In the genomic region with DNA sequence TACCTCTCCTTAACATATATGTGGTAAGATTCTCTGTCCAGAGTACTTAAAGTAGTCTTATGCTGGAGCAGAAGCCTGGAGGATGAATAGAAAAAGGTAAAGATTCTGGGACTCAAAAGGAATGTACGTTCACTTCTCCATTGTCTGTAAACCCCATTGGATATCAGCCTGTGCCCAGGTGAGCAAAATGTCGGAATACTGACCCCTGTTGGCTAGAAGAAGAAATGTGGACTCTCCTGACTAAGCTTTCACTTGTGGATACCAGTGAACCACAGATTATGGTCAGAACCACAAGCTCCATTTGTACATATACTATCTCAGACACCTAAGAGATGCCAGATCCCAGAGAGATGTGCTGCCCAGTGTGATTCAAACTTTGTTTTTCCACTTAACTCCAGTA, we compare ENCODE assay signal across 10 mouse cellular contexts.
DNase-seq lines count a peak whose midpoint lies in the region; ATAC-seq and TF ChIP-seq lines count a peak whose summit lies in the region.
"Had no signal": no experiment of that assay in that cellular context is flagged by ENCODE, and none has a peak within 500 bp of the region (broad histone marks: within the 10 kb centered on the region; RNA-seq: fewer than 3 reads in every experiment).

No protein-coding gene starts in this region.

- no peak for ATAC-seq in stomach, postnatal 0 days (ENCODE audit: low FRiP score, low TSS enrichment)

- H3K4me3 ChIP-seq in heart, embryonic 10.5 days, result no peak overlapping the region
- no peak overlapping the region for H3K4me3 ChIP-seq in stomach, postnatal 0 days (ENCODE audit: low read depth, low read length)
- H3K4me3 ChIP-seq: heart, embryonic 15.5 days had no signal

- WGBS in heart, embryonic 10.5 days, result 25% methylated on average over 2 of the region's 2 CpGs
- 15% methylated on average over 2 of the region's 2 CpGs for WGBS in stomach, postnatal 0 days

- DNase-seq in heart, adult 9 months (ENCODE audit: low spot score in 2 of 2), result peak; percentile 10 to 21
- DNase-seq in heart, embryonic 10.5 days (ENCODE audit: low spot score), result no peak
- DNase-seq in thymus, postnatal 14 days, result peak; percentile 5
- DNase-seq in thymus, postnatal 4 days, result no peak
- peak; percentile 40 for DNase-seq in embryo, embryonic 10 days (ENCODE audit: low spot score)
- no peak for DNase-seq in stomach, postnatal 0 days (ENCODE audit: low spot score)
- no peak for DNase-seq in urinary bladder, adult 18-20 months (ENCODE audit: low spot score in 2 of 2)
- DNase-seq in ovary, postnatal 36 days (ENCODE audit: low spot score), result no peak

- no peaks in the 10 kb centered on the region for H3K4me1 ChIP-seq in heart, embryonic 10.5 days
- H3K4me1 ChIP-seq in stomach, postnatal 0 days (replicated peaks; ENCODE audit: control insufficient read depth, insufficient read depth), result no peaks in the 10 kb centered on the region
- H3K4me1 ChIP-seq: heart, embryonic 15.5 days had no signal

- no peak overlapping the region for H3K4me2 ChIP-seq in stomach, postnatal 0 days (replicated peaks; ENCODE audit: low read depth)
- H3K4me2 ChIP-seq: heart, embryonic 15.5 days had no signal

- no peaks in the 10 kb centered on the region for H3K27me3 ChIP-seq in heart, embryonic 10.5 days (ENCODE audit: insufficient read depth, poor library complexity, severe bottlenecking)
- H3K27me3 ChIP-seq in stomach, postnatal 0 days (ENCODE audit: control insufficient read depth, insufficient read depth, low read length), result no peaks in the 10 kb centered on the region
- H3K27me3 ChIP-seq: heart, embryonic 15.5 days had no signal

- H3K36me3 ChIP-seq in heart, embryonic 10.5 days, result no peaks in the 10 kb centered on the region
- no peaks in the 10 kb centered on the region for H3K36me3 ChIP-seq in stomach, postnatal 0 days (ENCODE audit: control insufficient read depth, insufficient read depth, low read length)
- H3K36me3 ChIP-seq: heart, embryonic 15.5 days had no signal

- no peak overlapping the region for H3K9ac ChIP-seq in stomach, postnatal 0 days (ENCODE audit: low read length)
- H3K9ac ChIP-seq: heart, embryonic 15.5 days had no signal

- H3K27ac ChIP-seq in heart, embryonic 10.5 days, result no peak overlapping the region
- H3K27ac ChIP-seq in stomach, postnatal 0 days (replicated peaks), result no peak overlapping the region
- H3K27ac ChIP-seq: heart, embryonic 15.5 days; macrophage had no signal

- TF ChIP-seq EP300 in stomach, postnatal 0 days (optimal IDR thresholded peaks at IDR 0.05), result no peak

- TF ChIP-seq CTCF in stomach, postnatal 0 days (IDR thresholded peaks at IDR 0.05; ENCODE audit: low read depth), result peak; percentile 65

- no peaks in the 10 kb centered on the region for H3K9me3 ChIP-seq in heart, embryonic 10.5 days
- H3K9me3 ChIP-seq in stomach, postnatal 0 days (ENCODE audit: control insufficient read depth, low read length), result no peaks in the 10 kb centered on the region
- H3K9me3 ChIP-seq: heart, embryonic 15.5 days had no signal

Comparison
In these comparisons a context has a peak if more than half of its experiments do, and no peak if none do; other contexts are left out.
1. DNase-seq: peak in heart, adult 9 months (2 of 2), thymus, postnatal 14 days (single experiment) and embryo, embryonic 10 days (single experiment); none in heart, embryonic 10.5 days (single experiment), thymus, postnatal 4 days (single experiment), stomach, postnatal 0 days (single experiment), urinary bladder, adult 18-20 months (0 of 2) and ovary, postnatal 36 days (single experiment).